Mouse (Mus musculus) embryo, embryonic 10.5 days (tissue): ENCODE results near the gene Map3k12.

Experiments
- DNase-seq: peaks from one replicate; pipeline ENCODE4 v3.0.0-alpha.2; 2015; ENCODE audit warnings: low spot score

The Map3k12 gene

GRCm38 (mm10) chr15:102516728-102517404, at the start of gene Map3k12:
TSS of gene Map3k12 (minus strand) at chr15:102517064.
- DNase-seq, result peak; percentile 82

- no peak for DNase-seq
These were observed 46.8 kb upstream of the Map3k12 start for GRCm38 (mm10) chr15:102563681-102564080.

- DNase-seq, result no peak
These were observed 46.2 kb upstream of the Map3k12 start for GRCm38 (mm10) chr15:102563061-102563460.

GRCm38 (mm10) chr15:102562491-102562890, 45.6 kb upstream of the Map3k12 start:
- no peak for DNase-seq

- DNase-seq, result no peak
These were observed 40.7 kb upstream of the Map3k12 start for GRCm38 (mm10) chr15:102557580-102557979.

- no peak for DNase-seq
These were observed 38.7 kb upstream of the Map3k12 start for GRCm38 (mm10) chr15:102555581-102555980.

- DNase-seq, result no peak
These were observed 35.7 kb upstream of the Map3k12 start for GRCm38 (mm10) chr15:102552599-102552998.

GRCm38 (mm10) chr15:102547478-102547877, 30.6 kb upstream of the Map3k12 start:
- DNase-seq, result no peak

GRCm38 (mm10) chr15:102546677-102547427, 30.0 kb upstream of the Map3k12 start:
- no peak for DNase-seq

- DNase-seq, result no peak
These were observed 29.4 kb upstream of the Map3k12 start for GRCm38 (mm10) chr15:102546246-102546645.

GRCm38 (mm10) chr15:102544801-102545200, 27.9 kb upstream of the Map3k12 start:
- no peak for DNase-seq

GRCm38 (mm10) chr15:102533926-102534325, 17.1 kb upstream of the Map3k12 start:
- no peak for DNase-seq

- DNase-seq, result no peak
These were observed 15.4 kb upstream of the Map3k12 start for GRCm38 (mm10) chr15:102532106-102532900.

- DNase-seq, result no peak
These were observed 14.7 kb upstream of the Map3k12 start for GRCm38 (mm10) chr15:102531586-102531985.

- DNase-seq, result no peak
These were observed 13.7 kb upstream of the Map3k12 start for GRCm38 (mm10) chr15:102530566-102530965.

GRCm38 (mm10) chr15:102528396-102528795, 11.5 kb upstream of the Map3k12 start:
- DNase-seq, result no peak

GRCm38 (mm10) chr15:102527936-102528335, 11.1 kb upstream of the Map3k12 start:
- no peak for DNase-seq

- DNase-seq, result no peak
These were observed 9.5 kb upstream of the Map3k12 start for GRCm38 (mm10) chr15:102526111-102527002.

GRCm38 (mm10) chr15:102524892-102525485, 8.1 kb upstream of the Map3k12 start, which contains the start of gene Npff:
TSS of gene Npff (minus strand) at chr15:102524942.
- DNase-seq, result peak; percentile 89

- no peak for DNase-seq
These were observed 4.6 kb upstream of the Map3k12 start for GRCm38 (mm10) chr15:102521480-102521879.

- DNase-seq, result no peak
These were observed 3.6 kb upstream of the Map3k12 start for GRCm38 (mm10) chr15:102520416-102520815.
